Mouse (Mus musculus) heart, postnatal 25 days (tissue): ENCODE results near the gene Azgp1. TPM values are rescaled to one million over a fixed set of nuclear protein-coding genes. Genes with fewer than 3 reads are reported as not detected.
"Not testable (repeated sequence)": the region's sequence is repeated elsewhere in the genome, so short reads cannot be mapped to it uniquely, and the experiment has no call there.

Source experiments
- DNase-seq: peaks from one replicate; pipeline ENCODE4 v3.0.0; 2022; ENCODE audit warnings: low spot score
- intact Hi-C: fragments of 180-260 bp; cut with DNase I; formaldehyde crosslinking; loops from one replicate; pipeline ENCODE4 v1.15.1; 2025
- total RNA-seq, 2 experiments: library from RNA; stranded (reverse); gene quantifications; 2 replicates each; pipeline ENCODE4 v1.2.3; 2021

The Azgp1 gene
- total RNA-seq: not detected

DNA sequence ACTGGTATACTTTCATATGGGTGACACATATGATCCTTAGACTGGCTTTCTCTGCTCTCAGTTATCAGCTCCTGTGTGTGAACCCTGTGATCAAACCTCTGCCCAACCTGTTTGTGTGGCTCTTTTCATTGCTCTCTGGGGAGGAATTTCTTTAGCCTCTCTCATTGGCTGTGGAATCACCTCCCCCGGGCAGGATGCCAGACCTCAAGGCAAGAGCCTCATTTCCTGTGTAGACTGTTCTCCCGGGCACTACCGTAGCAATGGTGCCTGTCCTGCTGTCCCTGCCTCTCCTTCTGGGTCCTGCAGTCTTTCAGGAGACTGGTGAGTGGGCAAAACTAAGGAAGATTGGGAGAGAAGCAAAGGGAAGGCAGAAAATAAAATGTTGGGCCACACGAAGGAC, at the start of gene Azgp1:
Gene Azgp1, plus strand, starts transcription at position 221 of the 400 bp plus-strand sequence.
- intact Hi-C loops: no loop called here
- no peak for DNase-seq

DNA sequence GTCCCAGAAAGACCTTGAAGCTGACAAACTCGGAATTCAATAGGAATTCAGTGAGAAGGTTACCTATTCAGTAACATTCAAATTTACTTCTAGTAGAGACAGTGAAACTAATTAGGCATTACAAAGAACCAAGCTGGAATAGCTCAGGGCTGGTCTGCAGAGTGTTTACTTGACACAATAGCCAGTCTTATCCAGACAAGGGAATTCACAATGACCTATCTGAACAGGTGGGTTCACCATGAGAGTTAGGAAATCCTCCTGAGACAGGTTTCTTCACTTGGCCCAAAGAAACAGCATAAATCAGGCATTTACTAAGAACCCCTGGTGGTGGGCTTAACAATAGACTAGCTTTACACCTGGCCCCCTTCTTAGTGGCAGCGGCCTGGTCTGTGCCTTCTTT, 47.4 kb upstream of the Azgp1 start:
- intact Hi-C loops, DNase-seq: not testable (repeated sequence)

DNA sequence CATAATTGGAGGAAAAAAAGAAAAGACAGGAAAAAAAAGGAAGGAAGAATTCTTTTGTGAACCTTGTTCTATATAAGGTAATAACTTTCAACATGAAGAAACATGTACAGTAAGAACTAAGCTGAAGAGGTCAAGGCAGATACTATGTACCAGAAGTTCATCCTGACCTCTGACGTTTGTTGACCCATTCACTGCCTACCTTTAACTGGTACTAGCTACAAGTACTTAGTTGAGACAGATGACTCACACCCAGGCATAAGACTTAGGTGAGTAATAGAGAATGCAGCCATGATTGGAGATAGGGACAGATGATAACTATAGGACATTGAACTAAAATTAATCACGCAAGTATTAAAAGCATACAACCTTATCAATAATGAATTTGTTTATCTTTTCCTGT, 44.8 kb upstream of the Azgp1 start:
- no peak for DNase-seq
- intact Hi-C loops: no loop called here

DNA sequence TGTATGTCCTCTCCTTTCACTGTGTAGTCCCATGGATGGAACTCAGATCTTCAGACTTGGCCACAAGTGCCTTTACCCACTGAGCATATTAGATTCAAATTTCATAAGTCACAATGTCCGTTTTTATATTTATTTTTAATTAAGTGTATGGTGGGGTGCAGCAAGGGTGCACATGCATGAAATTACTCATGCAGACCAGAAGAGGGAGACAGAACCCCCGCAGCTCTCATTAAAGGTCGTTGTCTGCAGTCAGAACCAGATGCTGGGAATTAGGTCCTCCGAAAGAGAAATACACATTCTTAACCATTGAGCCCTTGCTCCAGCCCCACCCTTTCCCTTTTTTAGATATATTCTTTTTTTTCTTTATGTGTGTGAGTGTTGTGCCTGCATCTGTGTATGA, 44.1 kb upstream of the Azgp1 start:
- intact Hi-C loops: no loop called here
- no peak for DNase-seq

DNA sequence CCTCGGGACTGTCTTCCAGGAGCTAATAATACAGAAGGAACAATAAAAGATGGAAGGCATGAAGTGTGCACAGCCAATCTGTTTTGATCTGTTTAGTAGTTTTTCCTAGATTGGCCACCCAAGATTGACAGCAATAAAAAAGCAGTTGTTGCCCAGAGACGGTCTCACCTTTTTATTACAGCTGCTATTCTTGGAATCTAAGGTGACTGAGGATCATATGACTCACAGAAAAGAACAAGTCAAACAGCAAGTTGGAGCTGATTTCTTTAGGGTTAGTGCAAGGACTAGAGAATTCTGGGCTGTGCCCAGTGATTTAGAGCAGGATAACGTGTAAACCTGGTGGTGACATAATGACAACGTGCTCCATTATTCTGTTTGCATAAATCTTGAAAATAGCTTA, 40.4 kb upstream of the Azgp1 start:
- intact Hi-C loops: no loop called here
- no peak for DNase-seq

DNA sequence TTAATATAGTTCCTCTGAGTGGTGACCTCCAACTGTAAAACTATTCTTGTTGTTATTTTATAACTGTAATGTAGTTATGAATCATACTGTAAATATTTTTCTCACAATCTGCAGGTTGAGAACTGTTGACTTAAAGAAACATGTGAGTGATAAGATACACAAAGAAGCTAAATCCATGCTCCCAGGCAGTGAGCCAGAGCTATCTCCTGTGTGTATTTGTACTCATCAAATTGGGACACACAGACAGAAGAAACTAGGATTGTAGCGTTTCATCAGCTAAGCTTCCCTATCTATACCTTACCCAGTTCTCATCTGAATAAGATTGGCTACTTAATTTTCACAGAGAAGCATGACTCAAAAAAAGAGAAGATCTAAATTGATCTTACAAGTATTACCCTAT, 38.2 kb upstream of the Azgp1 start:
- no peak for DNase-seq
- intact Hi-C loops: no loop called here

DNA sequence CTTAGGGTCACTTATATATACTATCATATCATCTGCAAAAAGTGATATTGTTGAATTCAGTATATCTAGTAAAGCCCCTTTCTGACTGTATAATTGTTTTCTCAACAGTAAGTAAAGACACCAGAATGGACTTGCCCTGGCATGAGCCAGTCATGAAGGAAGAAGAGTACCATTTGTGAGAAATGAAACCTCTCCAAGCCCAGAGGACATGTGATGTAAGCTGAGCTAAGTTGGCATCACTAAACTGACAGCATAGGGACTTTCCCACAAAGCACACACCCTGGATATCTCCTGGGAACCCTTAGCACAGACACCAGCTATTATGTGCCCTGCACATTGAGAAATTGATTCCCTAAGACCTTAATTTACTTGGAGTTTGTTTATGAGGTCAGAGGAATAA, 34.0 kb upstream of the Azgp1 start:
- no peak for DNase-seq
- intact Hi-C loops: no loop called here

DNA sequence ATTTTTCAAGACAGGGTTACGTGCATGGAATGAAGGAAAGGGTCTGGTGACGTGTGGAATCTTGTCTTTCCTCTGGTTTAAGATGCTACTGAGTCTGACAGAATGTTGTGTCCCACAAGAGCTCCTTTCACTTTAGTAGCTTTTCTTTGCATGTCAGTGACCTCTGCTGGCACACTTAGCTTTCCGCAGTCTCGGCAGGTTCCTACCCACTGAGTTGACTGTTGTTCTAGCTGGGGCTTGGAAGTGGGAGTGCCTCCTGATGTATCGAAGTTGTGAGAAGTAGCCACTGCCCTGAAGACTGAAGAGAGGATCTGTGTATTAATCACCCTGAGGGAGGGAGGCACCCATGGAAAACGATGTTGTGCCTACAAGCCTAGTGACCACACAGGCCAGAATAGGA, 30.1 kb upstream of the Azgp1 start:
- DNase-seq: no peak
- intact Hi-C loops: loop anchor here (2.0 kb wide), 1 partner anchor 54 kb away; no protein-coding TSS in a partner anchor

DNA sequence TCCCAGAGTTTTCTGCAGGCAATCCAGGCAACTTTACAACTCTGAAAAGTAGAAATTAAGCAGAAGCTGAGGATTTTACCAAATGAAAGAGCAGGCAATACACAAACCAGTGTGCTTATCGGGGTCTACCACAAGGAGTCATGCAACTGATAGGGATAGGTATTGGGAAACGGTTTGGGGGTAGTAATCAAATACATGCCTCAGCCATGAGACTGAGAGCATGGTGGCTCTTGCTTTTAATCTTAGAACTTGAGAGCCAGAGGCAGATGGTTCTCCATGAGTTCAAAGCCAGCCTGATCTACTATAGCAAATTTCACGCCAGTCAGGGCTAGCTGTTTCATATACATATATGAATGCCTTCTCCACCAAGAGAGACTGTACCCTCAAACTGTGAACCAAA, 24.9 kb upstream of the Azgp1 start:
- intact Hi-C loops: no loop called here

DNA sequence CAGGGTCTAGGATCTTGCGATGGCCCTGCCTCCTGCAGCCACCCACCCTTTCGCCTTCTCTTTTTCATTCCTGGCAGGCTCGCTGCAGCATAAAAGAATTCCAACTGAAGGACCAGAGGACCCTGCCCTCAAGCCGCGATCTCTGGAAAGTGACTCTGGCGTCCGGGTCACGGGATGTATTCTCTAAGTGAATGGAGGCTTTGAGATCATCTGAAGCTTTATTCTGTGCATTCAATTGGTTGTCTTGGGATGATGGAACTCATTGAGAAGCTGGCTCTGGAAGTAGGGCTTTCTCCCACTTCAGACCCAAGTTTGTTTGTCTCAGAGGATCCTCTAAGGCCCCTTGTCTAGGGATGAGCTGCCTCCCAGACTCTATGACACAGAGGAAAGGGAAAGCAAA, 18.4 kb upstream of the Azgp1 start, which contains the start of gene Gjc3:
Gene Gjc3, minus strand, starts transcription at position 154 of the 400 bp plus-strand sequence.
- no peak for DNase-seq
- intact Hi-C loops: no loop called here

More for the DNA sequence above, 24.9 kb upstream of the Azgp1 start:
- DNase-seq: no peak

DNA sequence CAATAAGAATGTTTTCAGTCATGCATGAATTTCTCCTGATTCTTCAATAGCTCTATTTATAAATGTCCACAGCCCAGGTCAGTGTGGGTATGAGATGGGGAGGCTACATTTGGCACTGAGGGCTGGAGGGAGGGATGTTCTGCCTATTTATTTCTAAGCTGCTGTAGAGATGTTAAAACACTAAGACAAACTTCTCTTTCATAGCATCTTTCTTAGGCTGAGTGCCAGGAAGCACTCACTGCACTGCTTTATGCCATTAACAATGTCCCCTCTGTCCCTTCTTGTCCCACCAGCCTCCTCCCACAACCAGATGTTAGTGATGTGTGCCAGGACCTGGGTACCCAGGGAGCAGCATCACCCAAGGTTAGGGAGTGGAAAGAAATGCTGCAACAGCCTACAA, 14.8 kb upstream of the Azgp1 start:
- intact Hi-C loops: no loop called here
- DNase-seq: no peak

DNA sequence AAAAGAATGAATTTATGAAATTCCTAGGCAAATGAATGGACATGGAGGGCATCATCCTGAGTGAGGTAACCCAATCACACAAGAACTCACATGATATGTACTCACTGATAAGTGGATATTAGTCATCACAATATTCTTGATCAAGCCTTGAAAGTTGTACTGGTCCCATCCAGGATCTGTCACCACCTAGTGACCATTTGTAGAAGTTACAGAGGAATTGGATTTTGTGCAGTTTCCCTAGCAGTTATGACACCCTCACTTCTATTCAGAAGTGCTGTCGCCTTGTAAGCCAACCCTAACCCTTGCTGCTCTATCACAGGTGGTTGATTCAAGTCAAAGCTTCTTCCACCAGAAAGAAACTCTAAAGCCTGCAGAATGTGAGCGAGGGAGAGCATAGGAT, 8.2 kb upstream of the Azgp1 start:
- no peak for DNase-seq
- intact Hi-C loops: loop anchor here (5.0 kb wide), 1 partner anchor 181 kb away; no protein-coding TSS in a partner anchor

DNA sequence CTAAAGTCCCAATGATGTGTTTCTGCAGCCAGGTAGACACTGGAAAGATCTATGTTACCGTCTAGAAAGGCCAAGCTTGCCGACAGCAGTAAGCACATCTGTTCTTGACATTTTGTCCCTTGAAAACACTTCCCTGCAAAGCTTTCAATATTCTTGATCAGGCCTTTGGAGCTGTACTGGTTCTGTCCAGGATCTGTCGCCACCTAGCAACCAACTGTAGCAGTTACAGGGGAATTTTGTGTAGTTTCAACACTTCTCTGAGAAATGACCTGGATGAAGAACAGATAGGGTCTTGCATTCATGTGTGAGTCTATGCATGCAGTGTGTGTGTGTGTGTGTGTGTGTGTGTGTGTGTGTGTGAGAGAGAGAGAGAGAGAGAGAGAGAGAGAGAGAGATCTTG, 7.6 kb upstream of the Azgp1 start:
- intact Hi-C loops: loop anchor here (5.0 kb wide), 1 partner anchor 181 kb away; no protein-coding TSS in a partner anchor
- DNase-seq: no peak

DNA sequence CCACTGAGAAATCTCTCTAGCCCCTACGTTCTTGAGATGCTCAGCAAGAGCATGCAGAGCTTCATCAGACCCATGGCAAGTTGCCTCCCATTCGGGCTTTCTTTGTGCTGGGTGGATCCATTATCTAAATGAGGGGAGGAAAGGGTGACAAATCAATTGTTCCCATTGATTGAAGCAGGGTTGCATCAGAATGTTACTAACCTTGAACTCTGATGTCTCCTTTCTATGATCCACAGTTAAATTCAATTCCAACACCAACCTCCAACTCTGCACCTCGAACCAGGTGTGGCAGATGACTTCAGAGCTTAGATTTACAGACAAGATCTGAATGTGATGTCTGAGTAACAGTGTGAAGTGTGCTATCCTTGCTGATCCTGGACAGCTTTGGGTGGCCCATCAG, 6.6 kb upstream of the Azgp1 start:
- DNase-seq: no peak
- intact Hi-C loops: loop anchor here (5.0 kb wide), 1 partner anchor 182 kb away; no protein-coding TSS in a partner anchor

DNA sequence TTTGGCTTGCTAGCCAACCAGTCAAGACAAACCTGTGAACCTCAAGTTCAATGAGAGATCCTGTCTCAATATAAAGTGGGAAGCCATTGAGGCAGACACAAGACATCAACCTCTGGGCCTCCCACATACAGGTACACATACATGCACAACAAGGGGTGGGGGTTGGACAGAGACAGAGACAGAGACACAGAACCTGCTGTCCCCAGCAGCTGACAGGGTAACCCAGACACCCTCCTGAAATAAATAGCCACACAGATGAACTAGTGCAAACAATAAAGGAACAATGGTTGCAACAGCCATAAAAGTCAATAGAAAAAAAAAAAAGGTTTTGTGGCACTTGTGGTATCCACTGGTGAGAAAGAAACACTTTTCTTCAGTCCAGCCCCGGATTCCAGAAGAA, 5.9 kb upstream of the Azgp1 start:
- intact Hi-C loops: no loop called here
- DNase-seq: no peak

DNA sequence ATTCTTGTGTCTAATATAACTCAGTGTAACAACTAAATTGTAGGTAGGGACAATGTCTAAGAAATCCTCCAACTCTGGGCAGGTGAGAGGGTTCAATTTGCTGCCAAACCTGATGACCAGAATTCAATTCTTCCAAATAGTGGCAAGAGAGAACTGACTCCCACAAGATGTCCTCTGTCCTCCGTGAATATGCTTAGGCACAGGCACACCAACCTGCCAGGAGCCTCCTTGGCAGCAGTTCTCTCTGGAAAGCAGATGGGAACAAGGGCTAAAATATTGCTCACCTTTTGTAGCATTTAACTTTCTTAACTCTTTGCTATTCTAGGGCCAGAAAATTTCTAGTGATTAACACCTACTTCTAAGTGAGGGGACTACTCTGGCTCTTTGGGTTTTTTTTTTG, 4.0 kb upstream of the Azgp1 start:
- no peak for DNase-seq
- intact Hi-C loops: no loop called here

DNA sequence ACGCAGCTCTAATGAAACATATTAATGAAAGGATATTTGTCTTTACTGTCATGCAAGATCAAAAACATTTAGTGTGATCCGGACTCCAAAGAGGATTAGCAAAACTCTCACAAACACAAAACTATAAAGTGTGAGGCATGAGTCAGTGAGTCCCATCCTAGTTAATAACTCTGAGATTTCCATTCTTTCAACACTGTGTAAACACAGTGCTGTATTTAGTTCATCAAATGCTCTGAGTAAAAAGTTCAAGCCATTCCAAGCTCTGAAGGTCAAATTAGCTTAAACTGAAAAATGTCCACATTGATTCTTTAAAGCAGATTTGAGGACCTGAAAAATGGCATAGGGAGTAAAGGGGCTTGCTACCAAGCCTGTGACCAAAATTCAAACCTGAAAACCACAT, 2.2 kb upstream of the Azgp1 start:
- no peak for DNase-seq
- intact Hi-C loops: no loop called here

DNA sequence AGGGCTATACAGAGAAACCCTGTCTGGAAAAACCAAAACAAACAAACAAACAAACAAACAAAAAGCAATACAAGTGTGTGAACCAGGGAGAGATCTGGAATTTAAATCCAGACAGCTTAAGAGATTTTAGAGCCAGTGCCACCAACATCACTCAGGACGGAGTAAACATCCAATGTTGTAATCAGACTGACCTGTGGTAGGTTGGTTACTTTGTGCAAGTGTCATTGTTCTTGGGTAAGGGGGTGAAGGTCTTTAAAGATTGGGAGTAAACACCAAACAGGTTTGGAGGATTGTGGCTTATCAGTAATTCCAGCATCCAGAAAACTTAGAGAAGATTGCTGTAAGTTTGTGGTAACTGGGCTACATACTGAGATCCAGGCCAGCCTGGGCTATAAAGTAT, 5.0 kb downstream of the Azgp1 start:
- no peak for DNase-seq
- intact Hi-C loops: no loop called here

DNA sequence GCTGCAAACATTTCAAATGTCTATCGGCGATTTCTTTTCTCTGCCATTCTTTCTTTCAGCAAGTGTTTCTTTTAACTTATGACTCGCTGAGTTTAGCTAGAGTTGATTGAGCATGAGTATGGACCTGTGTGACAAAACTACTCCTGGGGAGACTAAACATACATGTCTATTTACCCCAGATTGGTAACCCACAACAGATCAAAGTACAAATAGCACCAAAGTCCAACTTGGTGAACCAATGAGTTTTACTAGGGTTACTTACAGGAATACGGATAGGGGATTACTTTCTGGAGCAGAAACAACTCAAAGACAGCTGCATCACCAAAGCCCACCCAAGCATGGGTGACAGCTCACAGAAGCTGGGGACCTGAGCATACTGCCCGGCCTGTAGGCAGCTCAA, 28.1 kb downstream of the Azgp1 start:
- no peak for DNase-seq
- intact Hi-C loops: no loop called here

DNA sequence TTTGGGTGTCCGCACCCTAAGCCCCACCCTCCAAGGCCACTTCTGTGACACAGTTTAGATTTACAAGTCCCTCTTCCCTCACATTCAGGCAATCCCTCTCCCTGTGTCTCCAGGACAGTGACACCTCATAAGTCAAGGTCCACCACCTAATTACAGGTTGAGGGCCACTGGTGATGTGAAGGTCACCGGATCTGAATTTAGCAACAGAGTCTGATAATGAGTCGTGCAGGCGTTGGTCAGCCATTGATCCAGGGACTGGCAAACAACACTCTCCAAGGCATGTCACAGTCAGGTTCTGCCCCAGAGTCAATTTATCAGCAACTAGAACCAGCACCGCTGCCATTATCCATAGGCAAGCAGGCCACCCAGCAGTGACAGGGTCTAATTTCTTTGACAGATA, 31.1 kb downstream of the Azgp1 start:
- no peak for DNase-seq
- intact Hi-C loops: no loop called here

DNA sequence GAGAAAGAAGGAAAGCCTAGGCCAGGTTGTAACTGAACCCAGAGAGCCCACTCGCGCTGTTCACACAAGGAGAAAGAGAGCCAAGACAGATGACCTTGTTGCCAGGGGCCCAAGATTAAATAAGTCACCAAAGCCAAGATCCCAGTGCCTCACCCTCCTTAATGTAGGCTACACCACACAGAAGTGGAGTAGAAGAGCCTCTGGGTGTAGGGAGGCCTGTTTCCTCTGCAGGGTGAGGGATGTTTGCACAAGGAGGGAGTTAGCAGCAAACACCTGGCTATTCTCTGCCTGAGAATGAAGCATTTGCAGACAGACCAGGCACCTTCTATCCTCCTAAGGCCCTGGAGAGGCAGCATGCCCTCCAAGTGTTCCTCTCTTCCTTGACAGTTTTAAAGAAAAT, 35.2 kb downstream of the Azgp1 start:
- DNase-seq: no peak
- intact Hi-C loops: no loop called here

DNA sequence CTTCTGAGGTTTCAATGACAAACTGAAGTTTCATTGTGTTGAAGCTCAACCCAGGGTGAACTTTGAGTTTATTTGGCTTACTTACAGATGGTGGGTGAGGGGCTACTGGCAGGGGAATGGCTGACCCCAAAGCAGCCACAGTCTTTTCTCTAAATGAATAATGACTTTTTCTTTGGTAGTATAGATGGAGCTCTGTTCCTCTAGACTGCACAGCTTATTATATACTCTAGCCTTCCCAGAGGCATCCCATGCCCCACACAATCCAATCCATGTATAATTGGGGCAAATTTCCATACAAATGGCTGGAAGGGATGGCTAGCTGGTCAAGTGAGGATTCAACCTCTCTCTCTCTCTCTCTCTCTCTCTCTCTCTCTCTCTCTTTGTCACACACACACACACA, 35.7 kb downstream of the Azgp1 start:
- intact Hi-C loops: no loop called here
- no peak for DNase-seq

DNA sequence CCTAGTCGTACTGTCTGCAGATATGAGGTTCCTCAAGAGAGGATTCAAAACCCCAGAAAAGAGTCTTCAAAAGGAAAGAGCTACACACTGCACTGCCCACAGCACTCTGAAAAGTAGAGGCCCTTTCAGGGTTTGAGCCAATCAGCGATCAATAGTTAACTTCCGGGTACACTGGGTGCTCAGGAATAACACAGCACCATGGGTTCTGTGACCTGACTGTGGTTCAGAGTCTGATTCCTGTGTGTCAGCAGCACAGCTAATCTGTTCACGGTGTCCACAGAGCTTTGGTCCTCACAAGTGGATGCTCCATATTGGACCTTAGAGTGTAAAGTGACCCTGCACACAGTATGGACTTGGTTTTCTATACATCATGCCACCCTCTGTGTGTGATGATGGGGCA, 38.3 kb downstream of the Azgp1 start:
- DNase-seq, intact Hi-C loops: not testable (repeated sequence)
